Mouse (Mus musculus): ENCODE data around the gene Hrct1.

Hrct1 gene

GRCm38 (mm10) chr4:43771626-43772025 is 44.6 kb downstream of the Hrct1 start:
- DNase-seq (ENCODE audit: low spot score in 2 of 2) = no peak

- DNase-seq (ENCODE audit: low spot score in 2 of 2) = no peak
Measured at GRCm38 (mm10) chr4:43772304-43772703, 45.3 kb downstream of the Hrct1 start.
